Mouse (Mus musculus): ENCODE data around the gene Snhg11. TPM values are rescaled to one million over a fixed set of nuclear protein-coding genes. Genes with fewer than 3 reads are reported as not detected.

The Snhg11 gene
- polyA plus RNA-seq, 1 experiment from 2014 or later, result 204 TPM

DNA sequence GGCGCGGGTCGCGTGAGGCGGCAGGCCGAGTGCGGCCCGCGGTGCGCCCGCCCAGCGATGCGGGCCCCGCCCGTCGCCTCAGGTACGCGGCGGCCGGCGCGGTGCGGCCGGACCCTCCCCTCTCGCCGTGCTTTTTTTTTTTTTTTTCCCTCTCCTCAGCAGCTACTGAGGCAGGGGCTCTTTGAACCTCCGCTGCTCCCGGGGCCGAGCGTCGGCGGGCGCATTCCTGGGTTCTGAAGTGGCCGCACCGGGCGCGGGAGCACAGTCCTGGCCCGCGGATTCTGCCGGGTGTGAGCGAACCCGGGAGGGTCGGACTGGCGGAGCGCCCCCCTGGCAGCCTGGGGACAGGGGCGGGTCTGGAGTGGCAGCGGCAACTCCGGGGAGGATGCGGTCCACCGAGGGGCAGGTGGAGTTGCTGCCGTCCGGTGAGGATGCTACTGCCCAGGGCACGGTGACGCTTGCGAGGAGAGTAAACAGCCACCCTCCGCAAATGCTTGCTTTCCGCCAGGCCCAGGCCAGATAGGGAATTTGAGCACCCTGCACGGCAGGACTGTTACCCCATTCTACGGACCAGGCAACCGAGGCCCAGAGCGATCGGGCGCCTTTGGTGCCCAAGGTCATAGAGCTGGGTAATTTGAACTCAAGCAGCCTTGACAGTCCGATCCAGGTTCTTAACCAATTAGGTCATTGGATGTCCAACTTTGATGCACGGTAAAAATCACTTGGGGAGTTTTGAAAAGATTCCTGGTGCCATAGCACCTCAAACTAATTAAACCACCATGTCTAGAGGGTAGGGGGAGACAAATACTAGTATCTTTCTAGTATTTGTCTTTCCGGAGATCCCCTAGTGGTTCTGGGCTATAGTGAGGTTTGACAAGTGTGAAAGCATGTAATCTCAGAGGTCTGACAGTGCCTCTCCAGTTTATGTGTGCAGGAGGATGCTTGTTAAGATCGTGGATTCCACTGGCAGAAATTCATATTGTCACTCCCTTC lies 34.9 kb downstream of the Snhg11 start:
- Histone ChIP-seq H3K4me3 (peak overlapping the region; percentile 90), H3K9me3 (no peaks in the 10 kb centered on the region), H3K27ac (peak overlapping the region; percentile 80), H3K36me3 (no peaks in the 10 kb centered on the region), H3K27me3 (replicated peaks) (no peaks in the 10 kb centered on the region), H3K4me2 (replicated peaks) (peak overlapping the region; percentile 76), H3K4me1 (peaks cover 13% of the 10 kb centered on the region), H3K9ac (peak overlapping the region; percentile 92)
- ATAC-seq (ENCODE audit: low FRiP score, low read depth), result peak; percentile 64
- 3% methylated on average over 62 of the region's 67 CpGs for WGBS

DNA sequence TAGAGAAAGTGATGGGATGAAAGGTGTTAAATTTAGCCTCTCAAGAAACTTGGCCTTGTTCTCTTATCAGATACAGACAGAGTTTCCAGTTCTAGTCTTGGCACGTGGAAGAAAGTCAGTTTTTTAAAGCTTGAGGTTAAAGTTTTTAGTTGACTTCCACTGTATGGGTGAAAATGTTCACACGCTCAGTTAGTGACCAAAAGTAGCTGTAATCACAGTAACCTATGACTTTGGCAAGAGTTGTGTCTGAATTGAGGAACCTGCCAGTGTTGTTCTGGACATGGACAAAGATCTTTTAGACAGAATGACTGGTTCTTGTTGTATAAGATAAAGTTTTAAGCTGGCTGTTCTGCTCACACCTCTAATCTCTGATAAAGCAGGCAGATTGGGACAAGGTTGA lies 37.8 kb downstream of the Snhg11 start:
- no peak overlapping the region for H3K27ac ChIP-seq
- no peaks in the 10 kb centered on the region for H3K27me3 ChIP-seq (replicated peaks)
- no peaks in the 10 kb centered on the region for H3K36me3 ChIP-seq
- no peak overlapping the region for H3K4me2 ChIP-seq (replicated peaks)
- no peak for ATAC-seq (ENCODE audit: low FRiP score, low read depth)
- H3K9ac ChIP-seq, result no peak overlapping the region
- peaks cover 13% of the 10 kb centered on the region for H3K4me1 ChIP-seq
- WGBS, result 94% methylated on average over 2 of the region's 2 CpGs
- H3K9me3 ChIP-seq, result no peaks in the 10 kb centered on the region
- H3K4me3 ChIP-seq, result no peak overlapping the region

DNA sequence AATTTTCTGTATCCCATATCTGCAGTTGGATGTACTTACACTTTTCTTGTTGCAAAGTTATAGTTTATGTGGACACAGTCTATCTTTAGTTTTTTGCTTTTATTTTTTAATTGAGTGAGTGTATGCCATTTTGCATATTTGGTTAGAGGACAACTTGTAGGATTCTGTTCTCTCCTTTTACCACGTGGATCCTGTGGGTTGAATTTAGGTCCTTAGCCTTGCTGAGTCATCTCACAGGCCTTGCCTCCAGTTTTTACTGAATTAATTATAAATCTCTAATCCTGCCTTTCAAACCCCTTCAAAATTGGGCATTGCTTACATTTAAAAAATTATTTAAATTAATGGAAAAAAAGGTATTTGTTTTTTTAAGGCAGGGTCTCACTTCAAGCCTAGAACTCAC lies 40.4 kb downstream of the Snhg11 start:
- Histone ChIP-seq H3K27me3 (replicated peaks) (no peaks in the 10 kb centered on the region), H3K4me2 (replicated peaks) (no peak overlapping the region), H3K9me3 (no peaks in the 10 kb centered on the region), H3K36me3 (no peaks in the 10 kb centered on the region), H3K9ac (no peak overlapping the region), H3K27ac (no peak overlapping the region), H3K4me1 (peaks cover 6% of the 10 kb centered on the region), H3K4me3 (no peak overlapping the region)
- no peak for ATAC-seq (ENCODE audit: low FRiP score, low read depth)
- WGBS, result 90% methylated on average over 1 of the region's 1 CpGs

DNA sequence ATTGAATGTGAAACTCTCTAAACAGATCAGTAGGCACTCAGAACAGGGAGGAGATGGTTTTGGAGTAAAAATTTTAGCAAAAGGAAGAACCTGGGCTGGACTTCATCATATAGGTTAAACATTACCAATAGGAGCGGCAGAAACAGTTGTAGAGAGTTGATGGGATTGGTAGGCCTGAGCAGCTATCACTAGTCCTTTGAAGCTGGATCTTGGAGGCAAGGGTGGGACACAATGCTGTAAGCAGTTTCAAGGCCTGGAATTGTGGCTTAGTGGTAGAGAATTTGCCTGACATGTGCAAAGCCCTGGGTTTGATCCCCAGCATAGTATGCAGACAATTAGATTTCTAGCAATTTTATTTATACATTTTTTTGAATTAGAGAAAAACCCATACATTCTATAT lies 43.2 kb downstream of the Snhg11 start:
- H3K4me3 ChIP-seq, result no peak overlapping the region
- WGBS, result 71% methylated on average over 1 of the region's 1 CpGs
- no peak overlapping the region for H3K4me2 ChIP-seq (replicated peaks)
- H3K9me3 ChIP-seq, result no peaks in the 10 kb centered on the region
- no peaks in the 10 kb centered on the region for H3K4me1 ChIP-seq
- H3K27me3 ChIP-seq (replicated peaks), result no peaks in the 10 kb centered on the region
- peaks cover 13% of the 10 kb centered on the region for H3K36me3 ChIP-seq
- ATAC-seq (ENCODE audit: low FRiP score, low read depth), result no peak
- H3K27ac ChIP-seq, result no peak overlapping the region
- H3K9ac ChIP-seq, result no peak overlapping the region

Other genes starting within 250 kb of the Snhg11 start
- 11.8 and 12.3 TPM in 2 replicates for gene Tgm2, start 229.2 kb upstream of the Snhg11 start, polyA plus RNA-seq (2016; fragmentation: Nextera tagmentation; extraction: Ambion mirVana)
- gene D630003M21Rik, start 146.4 kb upstream of the Snhg11 start, polyA plus RNA-seq (2016; fragmentation: Nextera tagmentation; extraction: Ambion mirVana), result 5.0 and 5.1 TPM in 2 replicates
- not detected in 2 replicates for gene Bpi, start 117.5 kb upstream of the Snhg11 start, polyA plus RNA-seq (2016; fragmentation: Nextera tagmentation; extraction: Ambion mirVana)
- gene Lbp, start 69.1 kb upstream of the Snhg11 start, polyA plus RNA-seq (2016; fragmentation: Nextera tagmentation; extraction: Ambion mirVana), result 2.5 and 2.6 TPM in 2 replicates
- 21.2 and 25.2 TPM in 2 replicates for gene Ralgapb, start 34.2 kb downstream of the Snhg11 start, polyA plus RNA-seq (2016; fragmentation: Nextera tagmentation; extraction: Ambion mirVana)
- gene Adig, start 127.0 kb downstream of the Snhg11 start, polyA plus RNA-seq (2016; fragmentation: Nextera tagmentation; extraction: Ambion mirVana), result not detected in 2 replicates
- 0.25 and 0.52 TPM in 2 replicates for gene Arhgap40, start 137.2 kb downstream of the Snhg11 start, polyA plus RNA-seq (2016; fragmentation: Nextera tagmentation; extraction: Ambion mirVana)
- gene Slc32a1, start 235.1 kb downstream of the Snhg11 start, polyA plus RNA-seq (2016; fragmentation: Nextera tagmentation; extraction: Ambion mirVana), result 3.5 and 4.4 TPM in 2 replicates
- gene Actr5, start 249.2 kb downstream of the Snhg11 start, polyA plus RNA-seq (2016; fragmentation: Nextera tagmentation; extraction: Ambion mirVana), result 20.3 and 20.5 TPM in 2 replicates

All from neural tube, embryonic 12.5 days (tissue).